Mouse (Mus musculus) naive thymus-derived CD4-positive, alpha-beta T cell, adult 2 months (primary cell): ENCODE data around the gene Tgm7.
"Not testable (repeated sequence)": the region's sequence is repeated elsewhere in the genome, so short reads cannot be mapped to it uniquely, and the experiment has no call there.

ENCODE experiments used
- DNase-seq: peaks from one replicate; pipeline ENCODE4 v3.0.0-alpha.2; 2011; ENCODE audit warnings: low read depth

Tgm7 gene

GRCm38 (mm10) chr2:121109695-121110094, at the start of gene Tgm7:
TSS of gene Tgm7 (minus strand) at chr2:121109795.
- no peak for DNase-seq

- no peak for DNase-seq
These were observed 43.5 kb upstream of the Tgm7 start for GRCm38 (mm10) chr2:121153100-121153499.

GRCm38 (mm10) chr2:121149679-121150078, 40.1 kb upstream of the Tgm7 start:
- DNase-seq = no peak

- no peak for DNase-seq
These were observed 32.8 kb upstream of the Tgm7 start for GRCm38 (mm10) chr2:121142415-121142814.

GRCm38 (mm10) chr2:121141216-121142035, 31.8 kb upstream of the Tgm7 start:
- peak; percentile 34 for DNase-seq

- peak; percentile 93 for DNase-seq
These were observed 30.7 kb upstream of the Tgm7 start, which contains the start of the genes Adal and Lcmt2 for GRCm38 (mm10) chr2:121140018-121140882. TSS of gene Adal (plus strand) at chr2:121140428. TSS of gene Lcmt2 (minus strand) at chr2:121140653.

GRCm38 (mm10) chr2:121139266-121140017, 29.8 kb upstream of the Tgm7 start:
- no peak for DNase-seq

GRCm38 (mm10) chr2:121137371-121137770, 27.8 kb upstream of the Tgm7 start:
- peak; percentile 33 for DNase-seq

- no peak for DNase-seq
These were observed 23.2 kb upstream of the Tgm7 start for GRCm38 (mm10) chr2:121132822-121133221.

- DNase-seq = no peak
These were observed 19.4 kb upstream of the Tgm7 start for GRCm38 (mm10) chr2:121128865-121129620.

GRCm38 (mm10) chr2:121127536-121127935, 17.9 kb upstream of the Tgm7 start:
- no peak for DNase-seq

GRCm38 (mm10) chr2:121126302-121126701, 16.7 kb upstream of the Tgm7 start:
- not testable (repeated sequence) for DNase-seq

- DNase-seq = no peak
These were observed 9.7 kb upstream of the Tgm7 start for GRCm38 (mm10) chr2:121119260-121119659.

- no peak for DNase-seq
These were observed 5.8 kb upstream of the Tgm7 start for GRCm38 (mm10) chr2:121115418-121115817.

- no peak for DNase-seq
These were observed 3.7 kb downstream of the Tgm7 start for GRCm38 (mm10) chr2:121105940-121106339.

GRCm38 (mm10) chr2:121102051-121102450, 7.5 kb downstream of the Tgm7 start:
- DNase-seq = peak; percentile 75

- no peak for DNase-seq
These were observed 19.8 kb downstream of the Tgm7 start for GRCm38 (mm10) chr2:121089751-121090150.

GRCm38 (mm10) chr2:121088507-121088906, 21.1 kb downstream of the Tgm7 start:
- DNase-seq = no peak

GRCm38 (mm10) chr2:121085480-121086185, 24.0 kb downstream of the Tgm7 start, which contains the start of gene Tgm5:
TSS of gene Tgm5 (minus strand) at chr2:121085841.
- DNase-seq = no peak

GRCm38 (mm10) chr2:121082626-121083025, 27.0 kb downstream of the Tgm7 start:
- no peak for DNase-seq

GRCm38 (mm10) chr2:121074747-121075146, 34.8 kb downstream of the Tgm7 start:
- no peak for DNase-seq
